Mouse (Mus musculus) megakaryocyte, embryonic 14.5 days (primary cell): Measurements from ENCODE around the gene Prr11. TPM values are rescaled to one million over a fixed set of nuclear protein-coding genes. Genes with fewer than 3 reads are reported as not detected.
"Not testable (repeated sequence)": the region's sequence is repeated elsewhere in the genome, so short reads cannot be mapped to it uniquely, and the experiment has no call there.

Experiments
- H3K27me3 ChIP-seq: replicated peaks from 2 replicates; pipeline ENCODE3; 2012; ENCODE audit warnings: inconsistent platforms
- H3K36me3 ChIP-seq: replicated peaks from 2 replicates; pipeline ENCODE3; 2012; ENCODE audit warnings: low read length, inconsistent platforms, mixed read lengths
- H3K4me1 ChIP-seq: 2 replicates; pipeline ENCODE4 v1.6.1; 2012; ENCODE audit warnings: inconsistent platforms
- H3K4me3 ChIP-seq: replicated peaks from 2 replicates; pipeline ENCODE3; 2012; ENCODE audit warnings: moderate library complexity, mild to moderate bottlenecking, inconsistent platforms
- H3K9me3 ChIP-seq: 2 replicates; pipeline ENCODE4 v1.6.1; 2012; ENCODE audit warnings: inconsistent platforms
- FLI1 ChIP-seq: IDR thresholded peaks from 2 replicates; pipeline ENCODE4 v1.6.1; 2012; ENCODE audit warnings: low read length, inconsistent platforms, mixed read lengths
- GATA1 ChIP-seq: IDR thresholded peaks from 3 replicates; pipeline ENCODE4 v1.6.1; 2012; ENCODE audit warnings: mixed read lengths, low read length, inconsistent platforms, borderline replicate concordance
- polyA plus RNA-seq: library from polyadenylated mRNA; stranded (reverse); fragments of >175 nt; gene quantifications from 2 replicates; pipeline ENCODE4 v1.2.3, GENCODE M21; 2012; ENCODE audit warnings: low replicate concordance; ENCODE audit not compliant: insufficient read depth

Prr11 gene
- polyA plus RNA-seq, 1 experiment, result 0.74 TPM

DNA sequence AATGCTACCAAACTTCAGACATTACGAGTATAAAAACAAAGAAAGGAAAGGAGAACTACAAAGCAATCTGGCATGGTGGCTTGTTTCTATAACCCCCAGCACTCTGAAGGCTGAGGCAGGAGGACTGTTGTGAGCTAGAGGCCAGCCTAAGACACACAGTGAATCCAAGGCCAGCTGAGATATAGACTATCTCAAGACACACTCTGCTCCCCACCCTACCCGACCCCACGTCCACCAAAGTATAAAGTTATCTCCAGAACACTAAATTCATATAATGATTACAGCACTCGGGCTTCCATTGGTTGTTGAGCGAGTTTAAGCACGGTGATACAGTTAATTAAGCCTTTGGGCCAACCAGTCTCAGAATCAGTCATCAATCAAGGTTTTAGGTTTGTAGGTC, 52.2 kb downstream of the Prr11 start:
- Histone ChIP-seq H3K27me3 (peaks cover 6% of the 10 kb centered on the region), H3K4me1 (no peaks in the 10 kb centered on the region), H3K36me3 (no peaks in the 10 kb centered on the region), H3K4me3 (no peak overlapping the region), H3K9me3 (no peaks in the 10 kb centered on the region)
- no peak for TF ChIP-seq GATA1
- no peak for TF ChIP-seq FLI1

DNA sequence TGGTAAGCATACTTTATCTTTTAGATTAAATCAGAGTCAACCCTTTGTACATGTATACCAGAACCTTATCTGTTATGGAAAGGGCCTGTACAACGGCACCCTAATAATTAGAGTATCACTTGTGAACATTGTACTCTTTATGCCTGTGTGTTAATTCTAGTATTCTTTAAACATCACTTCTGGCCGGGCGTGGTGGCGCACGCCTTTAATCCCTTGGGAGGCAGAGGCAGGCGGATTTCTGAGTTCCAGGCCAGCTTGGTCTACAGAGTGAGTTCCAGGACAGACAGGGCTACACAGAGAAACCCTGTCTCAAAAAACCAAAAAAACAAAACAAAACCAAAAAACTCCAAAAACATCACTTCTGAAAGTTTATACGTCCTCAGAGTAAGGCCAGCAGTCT, 59.6 kb downstream of the Prr11 start:
- not testable (repeated sequence) for H3K9me3 ChIP-seq, H3K36me3 ChIP-seq, H3K4me1 ChIP-seq, H3K4me3 ChIP-seq, H3K27me3 ChIP-seq

DNA sequence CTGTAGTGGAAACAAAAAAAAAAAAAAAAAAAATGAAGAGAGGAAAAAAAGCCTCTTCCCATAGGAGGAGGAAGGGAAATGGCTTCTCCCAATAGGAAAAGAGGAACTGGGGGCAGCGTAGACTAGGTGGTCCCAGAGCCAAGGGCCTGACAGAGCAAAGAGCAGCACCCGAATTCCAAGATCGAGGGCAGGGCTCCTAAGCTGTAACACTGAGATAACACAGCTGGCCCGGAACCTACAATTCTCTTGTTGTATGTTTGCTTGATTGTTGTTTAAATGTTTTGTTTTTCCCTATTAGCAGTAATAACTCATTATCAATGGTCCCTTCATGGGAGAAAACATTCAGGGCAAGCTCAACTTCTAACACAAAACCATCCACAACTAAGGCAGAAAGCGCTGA, 61.5 kb downstream of the Prr11 start:
- H3K4me3 ChIP-seq, result no peak overlapping the region
- H3K9me3 ChIP-seq, result no peaks in the 10 kb centered on the region

DNA sequence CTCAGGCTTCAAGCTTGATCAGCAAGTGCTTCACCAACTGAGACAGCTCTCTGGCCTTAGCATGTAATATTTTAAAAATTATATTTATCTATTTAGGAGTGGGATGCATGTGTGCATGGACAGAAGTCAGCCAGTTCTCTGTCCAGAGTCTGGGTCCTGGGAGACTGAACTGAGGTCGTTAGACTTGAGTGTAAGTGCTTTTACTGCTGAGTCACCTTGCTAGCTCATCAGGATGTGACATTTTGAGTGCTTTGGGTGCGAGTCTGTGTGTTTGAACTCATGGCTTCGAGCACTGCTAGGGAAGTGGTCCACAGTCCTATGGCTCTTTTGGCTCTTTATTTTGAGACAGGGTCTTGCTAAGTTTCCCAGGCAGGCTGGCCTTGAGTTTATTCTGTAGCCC, 65.5 kb downstream of the Prr11 start:
- TF ChIP-seq FLI1, result no peak
- TF ChIP-seq GATA1, result no peak
- no peak overlapping the region for H3K4me3 ChIP-seq
- peaks cover 2% of the 10 kb centered on the region for H3K36me3 ChIP-seq
- no peaks in the 10 kb centered on the region for H3K9me3 ChIP-seq
- peaks cover 7% of the 10 kb centered on the region for H3K27me3 ChIP-seq
- H3K4me1 ChIP-seq, result peaks cover 4% of the 10 kb centered on the region

More for the DNA sequence above, 61.5 kb downstream of the Prr11 start:
- TF ChIP-seq GATA1 (no peak), FLI1 (no peak)
- no peaks in the 10 kb centered on the region for H3K4me1 ChIP-seq
- peaks cover 4% of the 10 kb centered on the region for H3K27me3 ChIP-seq
- H3K36me3 ChIP-seq, result no peaks in the 10 kb centered on the region

DNA sequence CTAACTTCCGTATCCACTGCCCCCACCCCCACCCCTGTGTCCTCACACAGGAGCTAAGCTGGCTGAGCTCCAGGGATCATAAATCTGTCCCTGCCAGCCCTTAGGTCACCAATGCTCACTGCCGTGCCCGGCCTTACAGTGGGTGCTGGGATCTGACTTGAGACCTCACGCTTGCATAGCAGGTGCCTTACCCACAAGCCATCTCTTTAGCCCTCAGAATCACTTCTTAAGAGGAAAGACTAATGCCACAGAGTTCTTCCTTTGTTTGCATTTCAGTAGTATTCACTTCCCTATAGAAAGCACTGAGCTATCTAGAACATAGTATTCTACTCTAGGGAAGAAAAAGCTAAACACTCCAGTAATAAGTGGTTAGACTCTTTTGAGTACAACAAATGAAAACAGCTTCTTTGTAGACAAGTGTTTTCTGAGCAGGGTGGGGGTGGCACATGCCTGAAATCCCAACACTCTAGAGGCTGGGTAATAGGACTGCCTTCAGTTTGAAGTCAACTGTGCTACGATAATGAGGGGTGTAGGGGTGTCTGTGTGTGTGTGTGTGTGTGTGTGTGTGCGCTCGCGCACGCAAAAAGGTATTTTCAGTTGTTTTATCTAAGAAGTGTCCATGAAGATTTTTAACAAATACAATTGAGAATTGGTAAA, 69.1 kb downstream of the Prr11 start:
- Histone ChIP-seq H3K9me3 (no peaks in the 10 kb centered on the region), H3K27me3 (peaks cover 8% of the 10 kb centered on the region), H3K36me3 (peaks cover 2% of the 10 kb centered on the region), H3K4me3 (peak overlapping the region; percentile 60), H3K4me1 (peaks cover 4% of the 10 kb centered on the region)
- TF ChIP-seq FLI1 (no peak), GATA1 (no peak)

Other genes with a start within 250 kb of the Prr11 start
- gene Ypel2, start 115.0 kb downstream of the Prr11 start, polyA plus RNA-seq, result 1.7 and 4.5 TPM in 2 replicates
- 1.2 TPM in 1 of 2 replicates, not detected in the other for gene Gdpd1, start 34.6 kb downstream of the Prr11 start, polyA plus RNA-seq
- gene Smg8, start 21.9 kb downstream of the Prr11 start, polyA plus RNA-seq, result 2.3 TPM in 1 of 2 replicates, not detected in the other
- gene Ska2, start 526 bp upstream of the Prr11 start, polyA plus RNA-seq, result 0.92 TPM in 1 of 2 replicates, not detected in the other
- 4.1 and 6.3 TPM in 2 replicates for gene Trim37, start 18.4 kb upstream of the Prr11 start, polyA plus RNA-seq